Mouse (Mus musculus): ENCODE measurements at regions not wholly inside any gene's neighbourhood (a gene's known extent, or its start where the extent isn't known, plus 50 kb on each side); places are given as distances from the start of the nearest gene placed in this dataset.
A peak's percentile ranks its signal among the peaks of the same experiment; 100 is the strongest.

- intact Hi-C loops (cut with DNase I): no loop called here
- DNase-seq (ENCODE audit: low spot score in 2 of 2): no peak
These were observed 248.8 kb downstream of the Ajap1 start for GRCm38 (mm10) chr4:153233762-153234161.

- DNase-seq (ENCODE audit: low spot score in 2 of 2): no peak
- intact Hi-C loops (cut with DNase I): no loop called here
These were observed 253.4 kb downstream of the Ajap1 start for GRCm38 (mm10) chr4:153229221-153229620.

GRCm38 (mm10) chr4:153227680-153228420 is 254.8 kb downstream of the Ajap1 start:
- no peak for DNase-seq (ENCODE audit: low spot score in 2 of 2)
- intact Hi-C loops (cut with DNase I): no loop called here

GRCm38 (mm10) chr4:153224618-153225177 is 257.9 kb downstream of the Ajap1 start:
- no peak for DNase-seq (ENCODE audit: low spot score in 2 of 2)
- intact Hi-C loops (cut with DNase I): no loop called here

GRCm38 (mm10) chr4:153223019-153223418 is 259.6 kb downstream of the Ajap1 start:
- no peak for DNase-seq (ENCODE audit: low spot score in 2 of 2)
- intact Hi-C loops (cut with DNase I): no loop called here

- intact Hi-C loops (cut with DNase I): no loop called here
- no peak for DNase-seq (ENCODE audit: low spot score in 2 of 2)
These were observed 262.1 kb downstream of the Ajap1 start for GRCm38 (mm10) chr4:153220485-153220884.

DNA sequence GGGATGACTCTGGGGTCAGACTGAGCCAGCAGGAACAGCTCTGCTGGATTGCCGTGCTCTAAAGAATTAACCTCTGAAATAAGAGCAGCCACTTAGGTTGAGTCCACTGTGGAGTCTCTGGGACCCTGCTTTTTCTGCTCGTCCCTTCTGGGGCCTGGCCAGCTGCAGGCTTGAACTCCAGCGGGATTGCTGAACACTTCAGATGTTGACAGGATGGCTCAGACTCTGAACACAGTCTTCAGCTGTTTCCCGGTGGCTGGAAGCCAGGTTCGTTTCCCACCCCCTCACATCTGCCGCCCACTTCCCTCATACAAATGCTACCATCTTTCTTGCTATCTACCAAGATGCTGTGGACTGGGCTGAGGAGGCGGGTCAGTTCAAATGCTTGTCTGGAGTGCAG is 262.5 kb downstream of the Ajap1 start:
- peak; percentile 18 to 42 for DNase-seq (ENCODE audit: low spot score in 2 of 2)
- intact Hi-C loops (cut with DNase I): no loop called here

- intact Hi-C loops (cut with DNase I): no loop called here
- DNase-seq (ENCODE audit: low spot score in 2 of 2): no peak
These were observed 265.1 kb downstream of the Ajap1 start for GRCm38 (mm10) chr4:153217541-153217980.

DNA sequence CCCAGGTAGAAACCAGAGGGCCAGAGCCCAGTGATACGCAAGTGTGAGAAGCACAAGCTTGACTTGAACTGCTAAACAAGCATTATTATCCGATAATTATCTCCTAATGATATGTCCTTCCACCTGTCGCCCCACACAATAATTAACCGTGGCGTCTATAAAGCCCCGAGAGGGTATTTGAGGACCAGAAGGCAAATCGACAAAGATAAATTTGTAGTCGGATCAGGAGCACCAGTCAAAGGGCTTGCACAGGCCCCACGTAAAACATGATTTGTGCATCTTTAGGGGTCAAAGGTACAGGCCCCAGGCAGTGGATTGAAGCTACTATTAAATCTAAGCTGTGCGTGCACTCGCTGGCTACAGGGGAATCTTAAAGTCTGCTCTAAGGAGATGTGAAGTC is 270.5 kb downstream of the Ajap1 start:
- no peak for DNase-seq (ENCODE audit: low spot score in 2 of 2)
- intact Hi-C loops (cut with DNase I): no loop called here

GRCm38 (mm10) chr4:153208822-153209221 is 273.8 kb downstream of the Ajap1 start:
- DNase-seq (ENCODE audit: low spot score in 2 of 2): no peak
- intact Hi-C loops (cut with DNase I): no loop called here

- intact Hi-C loops (cut with DNase I): no loop called here
These were observed 274.4 kb downstream of the Ajap1 start for GRCm38 (mm10) chr4:153208215-153208614.

DNA sequence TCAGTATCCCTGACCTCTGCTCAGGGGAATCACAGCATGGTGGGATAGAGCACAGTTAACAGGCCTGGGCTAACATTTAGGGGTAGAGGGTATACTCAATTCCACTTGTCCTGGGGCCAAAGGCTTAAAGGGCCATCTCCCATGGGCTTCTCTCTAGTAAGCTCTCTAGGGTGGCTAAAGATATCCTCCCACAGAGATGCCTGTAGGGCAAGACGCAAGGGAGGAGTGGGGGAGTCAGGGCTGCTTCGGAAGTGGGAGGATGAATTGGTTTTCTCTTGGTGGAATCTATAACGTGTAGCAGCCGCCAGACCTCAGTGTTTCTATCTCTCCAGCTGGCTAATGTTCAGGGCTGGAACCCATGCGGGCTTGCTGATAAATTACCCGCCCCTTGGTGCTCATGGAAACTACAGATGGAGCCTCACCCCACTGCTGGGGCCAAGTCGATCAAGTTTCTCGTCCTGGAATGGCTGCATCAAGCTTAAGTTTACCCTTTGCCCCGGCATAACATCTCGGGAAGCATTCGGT is 275.0 kb downstream of the Ajap1 start:
- no peak for DNase-seq (ENCODE audit: low spot score in 2 of 2)
- intact Hi-C loops (cut with DNase I): no loop called here

More at GRCm38 (mm10) chr4:153208215-153208614, 274.4 kb downstream of the Ajap1 start:
- peak in 1 of 2 experiments; percentile 49 for DNase-seq (ENCODE audit: low spot score in 2 of 2)

- DNase-seq (ENCODE audit: low spot score in 2 of 2): no peak
- intact Hi-C loops (cut with DNase I): no loop called here
These were observed 275.7 kb downstream of the Ajap1 start for GRCm38 (mm10) chr4:153206789-153207457.

- DNase-seq (ENCODE audit: low spot score in 2 of 2): no peak
- intact Hi-C loops (cut with DNase I): no loop called here
These were observed 277.8 kb downstream of the Ajap1 start for GRCm38 (mm10) chr4:153204764-153205163.

- intact Hi-C loops (cut with DNase I): no loop called here
- no peak for DNase-seq (ENCODE audit: low spot score in 2 of 2)
These were observed 281.5 kb downstream of the Ajap1 start for GRCm38 (mm10) chr4:153200799-153201770.

DNA sequence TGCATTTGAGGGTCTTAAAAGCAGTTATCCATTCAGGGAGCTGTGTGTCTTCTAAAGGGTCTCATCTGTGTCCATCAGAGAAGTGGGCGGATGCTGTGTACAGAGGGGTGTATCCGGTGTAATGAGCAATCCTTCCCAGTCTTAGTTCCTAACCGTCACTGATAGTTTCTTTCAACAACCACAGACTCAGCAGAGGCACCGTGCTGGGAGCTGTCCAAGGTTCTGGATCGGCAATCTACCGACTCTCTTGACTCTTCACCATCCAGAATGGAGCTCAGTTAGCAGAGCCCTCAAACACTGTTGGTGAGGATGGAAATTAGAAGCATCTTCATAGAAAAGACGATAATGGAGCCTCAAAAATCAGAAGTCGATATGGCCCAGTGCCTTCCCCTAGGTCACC is 293.1 kb downstream of the Ajap1 start:
- intact Hi-C loops (cut with DNase I): loop anchor here (10.0 kb wide), 1 partner anchor 745 kb away; no protein-coding TSS in a partner anchor
- DNase-seq (ENCODE audit: low spot score in 2 of 2): no peak

DNA sequence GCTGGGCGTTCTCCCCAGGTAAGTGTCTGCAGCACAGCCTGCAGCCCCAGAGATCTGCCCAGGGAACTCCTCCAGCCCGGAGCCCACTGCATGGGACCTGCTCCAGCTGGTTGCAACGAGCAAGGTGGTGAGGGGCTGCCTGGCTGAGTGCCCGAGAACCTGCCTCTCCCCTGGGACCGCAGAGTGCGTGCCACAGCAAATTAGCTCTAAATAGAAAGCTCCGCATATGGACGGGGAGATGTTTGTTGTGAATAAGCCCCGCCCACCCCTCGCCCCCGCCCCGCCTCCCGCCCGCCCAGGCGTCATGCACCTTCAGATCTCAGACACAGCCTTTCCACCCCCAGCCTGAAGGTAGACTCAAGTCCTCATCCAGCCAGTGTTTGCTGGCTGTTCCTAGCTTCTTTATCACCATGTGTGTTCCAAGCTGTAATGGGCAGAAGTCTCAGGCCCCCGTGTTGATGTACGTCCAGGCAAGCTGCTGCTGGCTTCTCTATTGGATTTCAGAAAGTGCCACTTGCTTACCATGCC is 294.0 kb downstream of the Ajap1 start:
- peak in 1 of 2 experiments; percentile 45 for DNase-seq (ENCODE audit: low spot score in 2 of 2)
- intact Hi-C loops (cut with DNase I): loop anchor here (10.0 kb wide), 1 partner anchor 746 kb away; no protein-coding TSS in a partner anchor

- intact Hi-C loops (cut with DNase I): loop anchor here (10.0 kb wide), 1 partner anchor 747 kb away; no protein-coding TSS in a partner anchor
- DNase-seq (ENCODE audit: low spot score in 2 of 2): peak in 1 of 2 experiments; percentile 40
These were observed 294.6 kb downstream of the Ajap1 start for GRCm38 (mm10) chr4:153187959-153188503.

GRCm38 (mm10) chr4:153177496-153177895 is 305.1 kb downstream of the Ajap1 start:
- no peak for DNase-seq (ENCODE audit: low spot score in 2 of 2)
- intact Hi-C loops (cut with DNase I): loop anchor here (5.0 kb wide), 1 partner anchor 305 kb away; the partner anchor contains the start of gene Ajap1

Data from left cerebral cortex, postnatal 25 days (tissue).